Mouse (Mus musculus): ENCODE measurements at regions not wholly inside any gene's neighbourhood (a gene's known extent, or its start where the extent isn't known, plus 50 kb on each side); places are given as distances from the start of the nearest gene placed in this dataset.

- Histone ChIP-seq H3K4me1 (replicated peaks; ENCODE audit: control insufficient read depth, insufficient read depth, low read length) (peaks cover 2% of the 10 kb centered on the region; the same call in 1 of the 2 replicates), H3K4me3 (ENCODE audit: low read depth, low read length) (no peak overlapping the region), H3K27ac (ENCODE audit: low read depth, low read length) (no peak overlapping the region), H3K9ac (ENCODE audit: low read length) (no peak overlapping the region), H3K27me3 (ENCODE audit: control insufficient read depth, insufficient read depth, low read length) (no peaks in the 10 kb centered on the region), H3K4me2 (ENCODE audit: low read depth, low read length, severe bottlenecking) (no peak overlapping the region), H3K36me3 (ENCODE audit: control insufficient read depth, insufficient read depth, low read length) (no peaks in the 10 kb centered on the region), H3K9me3 (ENCODE audit: control insufficient read depth, low read length) (no peaks in the 10 kb centered on the region)
- DNase-seq (ENCODE audit: low spot score) (no peak), ATAC-seq (replicated peaks; ENCODE audit: low FRiP score) (no peak)
- 80% methylated on average over 10 of the region's 10 CpGs for WGBS
Measured at GRCm38 (mm10) chr15:51631881-51632280, 2252.8 kb upstream of the Gm7489 start.

GRCm38 (mm10) chr15:51633068-51633467 is 2251.6 kb upstream of the Gm7489 start:
- no peaks in the 10 kb centered on the region for H3K9me3 ChIP-seq (ENCODE audit: control insufficient read depth, low read length)
- DNase-seq (ENCODE audit: low spot score), result no peak
- ATAC-seq (replicated peaks; ENCODE audit: low FRiP score), result no peak
- H3K4me2 ChIP-seq (ENCODE audit: low read depth, low read length, severe bottlenecking), result no peak overlapping the region
- no peak overlapping the region for H3K9ac ChIP-seq (ENCODE audit: low read length)
- peaks cover 2% of the 10 kb centered on the region; the same call in 1 of the 2 replicates for H3K4me1 ChIP-seq (replicated peaks; ENCODE audit: control insufficient read depth, insufficient read depth, low read length)
- no peaks in the 10 kb centered on the region for H3K36me3 ChIP-seq (ENCODE audit: control insufficient read depth, insufficient read depth, low read length)
- H3K27ac ChIP-seq (ENCODE audit: low read depth, low read length), result no peak overlapping the region
- no peaks in the 10 kb centered on the region for H3K27me3 ChIP-seq (ENCODE audit: control insufficient read depth, insufficient read depth, low read length)
- 84% methylated on average over 6 of the region's 6 CpGs for WGBS
- no peak overlapping the region for H3K4me3 ChIP-seq (ENCODE audit: low read depth, low read length)

DNA sequence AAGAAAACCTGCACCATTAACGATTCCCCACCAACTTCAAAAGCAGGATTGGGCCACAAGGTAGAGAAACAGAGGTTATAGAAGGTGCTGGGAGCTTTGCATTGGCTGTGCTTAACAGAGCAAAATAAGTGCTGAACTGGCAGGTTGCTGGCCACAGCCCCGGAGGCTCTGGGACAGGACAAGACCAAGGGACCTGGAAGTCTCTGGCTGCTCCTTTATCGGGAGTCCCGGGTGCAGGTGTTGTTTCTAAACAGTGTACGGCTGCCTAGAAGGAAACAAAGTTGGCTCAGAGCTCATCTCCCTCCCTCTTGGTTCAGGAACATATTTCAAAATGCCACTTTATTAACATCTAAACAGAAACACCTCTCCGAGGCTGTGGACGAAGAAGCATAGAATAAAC is 2250.0 kb upstream of the Gm7489 start:
- peak overlapping the region; percentile 5; the same call in 1 of the 2 replicates for H3K4me3 ChIP-seq (ENCODE audit: low read depth, low read length)
- DNase-seq (ENCODE audit: low spot score), result peak; percentile 51
- WGBS, result 26% methylated on average over 7 of the region's 7 CpGs

GRCm38 (mm10) chr15:51635129-51635920 is 2249.4 kb upstream of the Gm7489 start:
- 35% methylated on average over 21 of the region's 21 CpGs for WGBS
- Histone ChIP-seq H3K9me3 (ENCODE audit: control insufficient read depth, low read length) (no peaks in the 10 kb centered on the region), H3K4me1 (replicated peaks; ENCODE audit: control insufficient read depth, insufficient read depth, low read length) (peaks cover 2% of the 10 kb centered on the region; the same call in 1 of the 2 replicates), H3K27ac (ENCODE audit: low read depth, low read length) (no peak overlapping the region), H3K4me2 (ENCODE audit: low read depth, low read length, severe bottlenecking) (peak overlapping the region; percentile 35), H3K36me3 (ENCODE audit: control insufficient read depth, insufficient read depth, low read length) (no peaks in the 10 kb centered on the region), H3K4me3 (ENCODE audit: low read depth, low read length) (peak overlapping the region; percentile 5; the same call in 1 of the 2 replicates), H3K9ac (ENCODE audit: low read length) (no peak overlapping the region), H3K27me3 (ENCODE audit: control insufficient read depth, insufficient read depth, low read length) (no peaks in the 10 kb centered on the region)
- DNase-seq (ENCODE audit: low spot score), result peak; percentile 54
- ATAC-seq (replicated peaks; ENCODE audit: low FRiP score), result peak; percentile 57

More for the DNA sequence above, 2250.0 kb upstream of the Gm7489 start:
- H3K4me1 ChIP-seq (replicated peaks; ENCODE audit: control insufficient read depth, insufficient read depth, low read length), result peaks cover 2% of the 10 kb centered on the region; the same call in 1 of the 2 replicates
- H3K36me3 ChIP-seq (ENCODE audit: control insufficient read depth, insufficient read depth, low read length), result no peaks in the 10 kb centered on the region
- H3K9ac ChIP-seq (ENCODE audit: low read length), result no peak overlapping the region
- ATAC-seq (replicated peaks; ENCODE audit: low FRiP score), result peak; percentile 36; the same call in 1 of the 2 replicates
- H3K9me3 ChIP-seq (ENCODE audit: control insufficient read depth, low read length), result no peaks in the 10 kb centered on the region
- H3K27ac ChIP-seq (ENCODE audit: low read depth, low read length), result no peak overlapping the region
- no peaks in the 10 kb centered on the region for H3K27me3 ChIP-seq (ENCODE audit: control insufficient read depth, insufficient read depth, low read length)
- peak overlapping the region; percentile 35 for H3K4me2 ChIP-seq (ENCODE audit: low read depth, low read length, severe bottlenecking)

- ATAC-seq (replicated peaks; ENCODE audit: low FRiP score) (no peak), DNase-seq (ENCODE audit: low spot score) (no peak)
- Histone ChIP-seq H3K27me3 (ENCODE audit: control insufficient read depth, insufficient read depth, low read length) (no peaks in the 10 kb centered on the region), H3K36me3 (ENCODE audit: control insufficient read depth, insufficient read depth, low read length) (no peaks in the 10 kb centered on the region), H3K9ac (ENCODE audit: low read length) (no peak overlapping the region), H3K9me3 (ENCODE audit: control insufficient read depth, low read length) (no peaks in the 10 kb centered on the region), H3K4me3 (ENCODE audit: low read depth, low read length) (no peak overlapping the region), H3K4me2 (ENCODE audit: low read depth, low read length, severe bottlenecking) (no peak overlapping the region), H3K27ac (ENCODE audit: low read depth, low read length) (no peak overlapping the region), H3K4me1 (replicated peaks; ENCODE audit: control insufficient read depth, insufficient read depth, low read length) (peaks cover 2% of the 10 kb centered on the region; the same call in 1 of the 2 replicates)
- 88% methylated on average over 1 of the region's 1 CpGs for WGBS
Measured at GRCm38 (mm10) chr15:51637570-51637969, 2247.1 kb upstream of the Gm7489 start.

DNA sequence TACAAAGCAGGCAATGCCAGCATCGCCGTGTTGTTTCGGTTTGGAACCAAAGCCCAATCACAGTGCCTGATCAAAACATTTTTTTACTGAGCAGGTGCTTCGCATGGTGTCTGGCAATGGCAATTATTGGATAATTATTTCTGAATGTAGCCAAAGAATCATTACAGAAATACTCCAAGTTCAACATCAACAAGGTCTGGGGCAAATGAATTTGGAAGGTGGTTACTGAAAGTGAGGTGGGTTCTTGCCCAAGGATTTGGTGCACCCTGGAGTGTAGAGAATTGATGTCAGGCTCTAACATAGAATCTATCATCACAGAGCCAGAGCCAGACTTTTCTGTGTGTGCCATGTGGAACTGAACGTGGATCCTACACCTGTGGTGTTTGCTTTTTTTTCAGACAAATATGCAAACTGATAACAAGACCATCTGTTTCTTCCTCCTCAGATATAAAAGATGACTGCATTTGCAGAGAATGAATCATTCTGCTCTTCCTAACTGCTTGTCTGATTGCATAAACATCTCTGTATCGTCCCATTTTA is 2240.9 kb upstream of the Gm7489 start:
- Histone ChIP-seq H3K36me3 (ENCODE audit: control insufficient read depth, insufficient read depth, low read length) (no peaks in the 10 kb centered on the region), H3K27ac (ENCODE audit: low read depth, low read length) (no peak overlapping the region), H3K4me2 (ENCODE audit: low read depth, low read length, severe bottlenecking) (no peak overlapping the region), H3K27me3 (ENCODE audit: control insufficient read depth, insufficient read depth, low read length) (no peaks in the 10 kb centered on the region), H3K4me1 (replicated peaks; ENCODE audit: control insufficient read depth, insufficient read depth, low read length) (no peaks in the 10 kb centered on the region), H3K9me3 (ENCODE audit: control insufficient read depth, low read length) (no peaks in the 10 kb centered on the region), H3K4me3 (ENCODE audit: low read depth, low read length) (no peak overlapping the region), H3K9ac (ENCODE audit: low read length) (no peak overlapping the region)
- DNase-seq (ENCODE audit: low spot score) (no peak), ATAC-seq (replicated peaks; ENCODE audit: low FRiP score) (no peak)
- 87% methylated on average over 6 of the region's 6 CpGs for WGBS

- 89% methylated on average over 2 of the region's 2 CpGs for WGBS
Measured at GRCm38 (mm10) chr15:51646304-51646703, 2238.4 kb upstream of the Gm7489 start.

GRCm38 (mm10) chr15:51652497-51652896 is 2232.2 kb upstream of the Gm7489 start:
- no peaks in the 10 kb centered on the region for H3K27me3 ChIP-seq (ENCODE audit: control insufficient read depth, insufficient read depth, low read length)
- H3K4me1 ChIP-seq (replicated peaks; ENCODE audit: control insufficient read depth, insufficient read depth, low read length), result no peaks in the 10 kb centered on the region
- no peak for ATAC-seq (replicated peaks; ENCODE audit: low FRiP score)
- no peak overlapping the region for H3K9ac ChIP-seq (ENCODE audit: low read length)
- H3K4me2 ChIP-seq (ENCODE audit: low read depth, low read length, severe bottlenecking), result no peak overlapping the region
- WGBS, result 67% methylated on average over 4 of the region's 4 CpGs
- no peaks in the 10 kb centered on the region for H3K9me3 ChIP-seq (ENCODE audit: control insufficient read depth, low read length)
- H3K4me3 ChIP-seq (ENCODE audit: low read depth, low read length), result no peak overlapping the region
- no peak for DNase-seq (ENCODE audit: low spot score)
- H3K36me3 ChIP-seq (ENCODE audit: control insufficient read depth, insufficient read depth, low read length), result no peaks in the 10 kb centered on the region
- no peak overlapping the region for H3K27ac ChIP-seq (ENCODE audit: low read depth, low read length)

More at GRCm38 (mm10) chr15:51646304-51646703, 2238.4 kb upstream of the Gm7489 start:
- no peak overlapping the region for H3K9ac ChIP-seq (ENCODE audit: low read length)
- H3K9me3 ChIP-seq (ENCODE audit: control insufficient read depth, low read length), result no peaks in the 10 kb centered on the region
- H3K4me3 ChIP-seq (ENCODE audit: low read depth, low read length), result no peak overlapping the region
- DNase-seq (ENCODE audit: low spot score) (no peak), ATAC-seq (replicated peaks; ENCODE audit: low FRiP score) (no peak)
- H3K27ac ChIP-seq (ENCODE audit: low read depth, low read length), result no peak overlapping the region
- no peaks in the 10 kb centered on the region for H3K4me1 ChIP-seq (replicated peaks; ENCODE audit: control insufficient read depth, insufficient read depth, low read length)
- H3K36me3 ChIP-seq (ENCODE audit: control insufficient read depth, insufficient read depth, low read length), result no peaks in the 10 kb centered on the region
- no peak overlapping the region for H3K4me2 ChIP-seq (ENCODE audit: low read depth, low read length, severe bottlenecking)
- no peaks in the 10 kb centered on the region for H3K27me3 ChIP-seq (ENCODE audit: control insufficient read depth, insufficient read depth, low read length)

All from forebrain, embryonic 11.5 days (tissue).